Mouse (Mus musculus) fibroblast of lung, adult 2 months (primary cell): ENCODE data around the gene Dock8.

Experiments used
- DNase-seq: peaks from one replicate; pipeline ENCODE4 v3.0.0-alpha.2; 2011; ENCODE audit warnings: low read depth

Dock8 gene

GRCm38 (mm10) chr19:25251610-25252140 lies 252.3 kb downstream of the Dock8 start:
- DNase-seq = no peak
